Mouse (Mus musculus) MEL (cell line): ENCODE measurements at regions not wholly inside any gene's neighbourhood (a gene's known extent, or its start where the extent isn't known, plus 50 kb on each side); places are given as distances from the start of the nearest gene placed in this dataset.

Experiments used
- DNase-seq: peaks from one replicate; pipeline ENCODE4 v3.0.0; 2011; ENCODE audit warnings: low read depth, low spot score
- H3K27ac ChIP-seq: 2 replicates; pipeline ENCODE4 v1.5.1; 2012; ENCODE audit warnings: low read depth, mild to moderate bottlenecking, control low read depth, low read length, moderate library complexity; ENCODE audit not compliant: control insufficient read depth
- H3K27me3 ChIP-seq, 2 experiments: fragments of 150-350 bp in 1 of 2; sonication (generic) in 1 of 2; 2 replicates each; pipeline ENCODE4 v1.6.1; 2012; ENCODE audit warnings: low read length in 2 of 2, mild to moderate bottlenecking in 2 of 2, improper control_type of control experiment in 1 of 2, moderate library complexity in 1 of 2; ENCODE audit not compliant: insufficient read depth in 2 of 2, control insufficient read depth in 1 of 2
- H3K36me3 ChIP-seq, 2 experiments: 2 replicates each; pipeline ENCODE4 v1.6.1; 2012 to 2014; ENCODE audit warnings: low read length in 2 of 2, improper control_type of control experiment in 1 of 2, inconsistent platforms in 1 of 2, mild to moderate bottlenecking in 1 of 2; ENCODE audit not compliant: insufficient read depth in 2 of 2, control insufficient read depth in 1 of 2
- H3K4me1 ChIP-seq, 2 experiments: fragments of 150-350 bp in 1 of 2; sonication (generic) in 1 of 2; 2 replicates each; pipeline ENCODE4 v1.6.1; 2012; ENCODE audit warnings: low read length in 2 of 2, improper control_type of control experiment in 1 of 2, mild to moderate bottlenecking in 1 of 2; ENCODE audit not compliant: insufficient read depth in 2 of 2, control insufficient read depth in 1 of 2
- H3K4me3 ChIP-seq, 2 experiments: fragments of 150-350 bp in 1 of 2; sonication (generic) in 1 of 2; 2 replicates each; pipeline ENCODE4 v1.5.1; 2012; ENCODE audit warnings: low read depth in 2 of 2, low read length in 2 of 2, mild to moderate bottlenecking in 2 of 2, moderate library complexity in 2 of 2, control low read depth in 1 of 2, improper control_type of control experiment in 1 of 2; ENCODE audit not compliant: control insufficient read depth in 1 of 2, insufficient read depth in 1 of 2
- H3K79me2 ChIP-seq: 2 replicates; pipeline ENCODE4 v1.6.1; 2012; ENCODE audit warnings: mild to moderate bottlenecking, low read length, moderate library complexity; ENCODE audit not compliant: control insufficient read depth, poor library complexity, insufficient read depth
- H3K9ac ChIP-seq: 2 replicates; pipeline ENCODE4 v1.6.1; 2012; ENCODE audit warnings: low read depth, mild to moderate bottlenecking, control low read depth, low read length, moderate library complexity; ENCODE audit not compliant: control insufficient read depth, poor library complexity, severe bottlenecking
- H3K9me3 ChIP-seq: fragments of 150-350 bp; sonication (generic); replicated peaks from 2 replicates; pipeline ENCODE4 v1.6.1; 2012; ENCODE audit warnings: mild to moderate bottlenecking, low read length, improper control_type of control experiment, moderate library complexity; ENCODE audit not compliant: insufficient read depth
- CHD2 ChIP-seq: IDR thresholded peaks from 2 replicates; pipeline ENCODE4 v1.6.1; 2011; ENCODE audit warnings: low read length, improper control_type of control experiment
- E2F4 ChIP-seq: IDR thresholded peaks from 2 replicates; pipeline ENCODE4 v1.6.1; 2011; ENCODE audit warnings: low read depth, low read length, improper control_type of control experiment, borderline replicate concordance
- ETS1 ChIP-seq: IDR thresholded peaks from 2 replicates; pipeline ENCODE4 v1.6.1; 2012; ENCODE audit warnings: low read depth, mild to moderate bottlenecking, inconsistent platforms, low read length, improper control_type of control experiment, moderate library complexity
- GABPA ChIP-seq: IDR thresholded peaks from 2 replicates; pipeline ENCODE4 v1.6.1; 2012; ENCODE audit warnings: low read depth, mild to moderate bottlenecking, inconsistent platforms, low read length, improper control_type of control experiment, moderate library complexity
- GATA1 ChIP-seq: IDR thresholded peaks from 2 replicates; pipeline ENCODE4 v1.6.1; 2011; ENCODE audit warnings: low read depth, low read length, improper control_type of control experiment
- JUND ChIP-seq: IDR thresholded peaks from 2 replicates; pipeline ENCODE4 v1.6.1; 2011; ENCODE audit warnings: low read depth, mild to moderate bottlenecking, improper control_type of control experiment, low read length
- MAFK ChIP-seq: IDR thresholded peaks from 2 replicates; pipeline ENCODE4 v1.6.1; 2011; ENCODE audit warnings: low read depth, mild to moderate bottlenecking, low read length, improper control_type of control experiment, borderline replicate concordance
- MAX ChIP-seq: IDR thresholded peaks from 2 replicates; pipeline ENCODE4 v1.6.1; 2011; ENCODE audit warnings: low read length, improper control_type of control experiment
- NRF1 ChIP-seq: IDR thresholded peaks from 2 replicates; pipeline ENCODE4 v1.6.1; 2014; ENCODE audit warnings: low read depth, mild to moderate bottlenecking, inconsistent platforms, low read length, improper control_type of control experiment, moderate library complexity; ENCODE audit not compliant: poor library complexity, insufficient read depth, severe bottlenecking
- POLR2A ChIP-seq, 2 experiments: IDR thresholded peaks; 2 replicates each; pipeline ENCODE4 v1.6.1; 2011 to 2012; ENCODE audit warnings: low read length in 2 of 2, mild to moderate bottlenecking in 2 of 2, control low read depth in 1 of 2, improper control_type of control experiment in 1 of 2, low read depth in 1 of 2, moderate library complexity in 1 of 2; ENCODE audit not compliant: control insufficient read depth in 1 of 2, insufficient read depth in 1 of 2, poor library complexity in 1 of 2
- RCOR1 ChIP-seq: IDR thresholded peaks from 2 replicates; pipeline ENCODE4 v1.6.1; 2012; ENCODE audit warnings: low read depth, mild to moderate bottlenecking, inconsistent platforms, low read length, improper control_type of control experiment
- SMC3 ChIP-seq: IDR thresholded peaks from 2 replicates; pipeline ENCODE4 v1.6.1; 2011; ENCODE audit warnings: low read depth, low read length, improper control_type of control experiment
- TCF12 ChIP-seq: IDR thresholded peaks from 2 replicates; pipeline ENCODE4 v1.6.1; 2014; ENCODE audit warnings: low read depth, mild to moderate bottlenecking, inconsistent platforms, low read length, improper control_type of control experiment, moderate library complexity
- UBTF ChIP-seq: IDR thresholded peaks from 2 replicates; pipeline ENCODE4 v1.6.1; 2012; ENCODE audit warnings: low read depth, mild to moderate bottlenecking, inconsistent platforms, low read length, improper control_type of control experiment, moderate library complexity, borderline replicate concordance; ENCODE audit not compliant: insufficient read depth
- USF1 ChIP-seq: IDR thresholded peaks from 2 replicates; pipeline ENCODE4 v1.6.1; 2014; ENCODE audit warnings: low read depth, mild to moderate bottlenecking, inconsistent platforms, low read length, improper control_type of control experiment, moderate library complexity
- USF2 ChIP-seq, 2 experiments: IDR thresholded peaks; 2 replicates each; pipeline ENCODE4 v1.6.1; 2011 to 2012; ENCODE audit warnings: improper control_type of control experiment in 2 of 2, low read length in 2 of 2, borderline replicate concordance in 1 of 2, inconsistent platforms in 1 of 2, low read depth in 1 of 2, mild to moderate bottlenecking in 1 of 2; ENCODE audit not compliant: insufficient read depth in 1 of 2
- ZKSCAN1 ChIP-seq: IDR thresholded peaks from 2 replicates; pipeline ENCODE4 v1.6.1; 2012; ENCODE audit warnings: low read depth, mild to moderate bottlenecking, inconsistent platforms, low read length, improper control_type of control experiment, moderate library complexity
- ZMIZ1 ChIP-seq: IDR thresholded peaks from 2 replicates; pipeline ENCODE4 v1.6.1; 2012; ENCODE audit warnings: low read depth, mild to moderate bottlenecking, inconsistent platforms, low read length, improper control_type of control experiment, moderate library complexity

GRCm38 (mm10) chr19:60015614-60016300 is 72.3 kb upstream of the Rab11fip2 start:
- no peak overlapping the region for H3K27ac ChIP-seq
- no peaks in the 10 kb centered on the region for H3K9me3 ChIP-seq
- no peak for DNase-seq
- no peak for TF ChIP-seq ETS1
- TF ChIP-seq USF2 (IDR thresholded peaks at IDR 0.05; ENCODE audit: borderline replicate concordance in 1 of 2, insufficient read depth in 1 of 2, low read depth in 1 of 2, low read length in 2 of 2), result no peak
- no peak for TF ChIP-seq GABPA
- TF ChIP-seq MAX, result no peak
- no peak for TF ChIP-seq CHD2
- TF ChIP-seq NRF1, result no peak
- no peak for TF ChIP-seq RCOR1
- TF ChIP-seq JUND, result no peak
- no peak for TF ChIP-seq ZMIZ1
- no peak for TF ChIP-seq UBTF
- no peak for TF ChIP-seq MAFK
- H3K79me2 ChIP-seq, result no peaks in the 10 kb centered on the region
- H3K9ac ChIP-seq, result no peak overlapping the region
- no peaks in the 10 kb centered on the region for H3K4me1 ChIP-seq
- no peaks in the 10 kb centered on the region for H3K36me3 ChIP-seq
- H3K27me3 ChIP-seq, result peaks cover 5 to 6% of the 10 kb centered on the region in 2 experiments; a peak in 3 of 4 replicates
- no peak overlapping the region for H3K4me3 ChIP-seq

DNA sequence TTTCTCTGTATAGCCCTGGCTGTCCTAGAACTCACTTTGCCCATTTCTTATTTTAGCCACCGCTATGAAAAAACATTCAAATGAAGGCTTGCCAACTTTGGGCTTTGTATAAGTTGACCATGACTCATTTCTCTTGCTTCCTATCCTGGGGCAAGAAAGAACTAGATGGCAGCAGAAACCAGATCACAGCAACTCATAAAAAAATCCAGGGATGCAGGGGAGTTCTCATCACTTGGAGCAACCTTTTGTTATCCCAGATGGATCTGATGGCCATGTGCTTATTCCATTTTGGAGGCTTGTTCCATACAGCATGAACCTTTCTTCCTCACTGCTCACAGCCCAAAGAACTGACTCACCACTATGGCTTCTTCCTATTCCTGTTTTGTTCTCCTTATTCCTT is 52.1 kb upstream of the Rab11fip2 start:
- H3K79me2 ChIP-seq, result no peaks in the 10 kb centered on the region
- no peaks in the 10 kb centered on the region for H3K9me3 ChIP-seq
- peaks cover 5 to 7% of the 10 kb centered on the region in 2 experiments for H3K27me3 ChIP-seq
- no peak for DNase-seq
- peaks cover 0 to 2% of the 10 kb centered on the region in 2 experiments; a peak in 1 of 4 replicates for H3K4me1 ChIP-seq
- no peak for TF ChIP-seq JUND
- no peak for TF ChIP-seq USF1
- TF ChIP-seq SMC3, result no peak
- TF ChIP-seq RCOR1, result no peak
- TF ChIP-seq TCF12, result no peak
- no peak for TF ChIP-seq ZKSCAN1
- TF ChIP-seq GATA1, result no peak
- no peak for TF ChIP-seq POLR2A (IDR thresholded peaks at IDR 0.05; ENCODE audit: control insufficient read depth in 1 of 2, insufficient read depth in 1 of 2, low read depth in 1 of 2, low read length in 2 of 2, poor library complexity in 1 of 2)
- TF ChIP-seq E2F4, result no peak
- TF ChIP-seq USF2 (IDR thresholded peaks at IDR 0.05; ENCODE audit: borderline replicate concordance in 1 of 2, insufficient read depth in 1 of 2, low read depth in 1 of 2, low read length in 2 of 2), result no peak
- no peak overlapping the region for H3K27ac ChIP-seq
- no peak overlapping the region for H3K9ac ChIP-seq
- H3K36me3 ChIP-seq, result no peaks in the 10 kb centered on the region
- no peak overlapping the region for H3K4me3 ChIP-seq
